Mouse (Mus musculus) frontal cortex, adult 2 months (tissue): ENCODE measurements around the gene Golga1. TPM values are rescaled to one million over a fixed set of nuclear protein-coding genes. Genes with fewer than 3 reads are reported as not detected.

Experiments
- DNase-seq, 2 experiments: peaks; one replicate each; pipeline ENCODE4 v3.0.0; 2022; ENCODE audit warnings: low spot score in 1 of 2; ENCODE audit errors: extremely low spot score in 1 of 2
- polyA plus RNA-seq: library from polyadenylated mRNA; depleted of rRNA; stranded (reverse); fragments of >200 nt; gene quantifications from 2 replicates; pipeline ENCODE4 v1.2.3, GENCODE M21; 2012; rRNA removed

Gene Golga1
- polyA plus RNA-seq, 1 experiment = 40.7 TPM

DNA sequence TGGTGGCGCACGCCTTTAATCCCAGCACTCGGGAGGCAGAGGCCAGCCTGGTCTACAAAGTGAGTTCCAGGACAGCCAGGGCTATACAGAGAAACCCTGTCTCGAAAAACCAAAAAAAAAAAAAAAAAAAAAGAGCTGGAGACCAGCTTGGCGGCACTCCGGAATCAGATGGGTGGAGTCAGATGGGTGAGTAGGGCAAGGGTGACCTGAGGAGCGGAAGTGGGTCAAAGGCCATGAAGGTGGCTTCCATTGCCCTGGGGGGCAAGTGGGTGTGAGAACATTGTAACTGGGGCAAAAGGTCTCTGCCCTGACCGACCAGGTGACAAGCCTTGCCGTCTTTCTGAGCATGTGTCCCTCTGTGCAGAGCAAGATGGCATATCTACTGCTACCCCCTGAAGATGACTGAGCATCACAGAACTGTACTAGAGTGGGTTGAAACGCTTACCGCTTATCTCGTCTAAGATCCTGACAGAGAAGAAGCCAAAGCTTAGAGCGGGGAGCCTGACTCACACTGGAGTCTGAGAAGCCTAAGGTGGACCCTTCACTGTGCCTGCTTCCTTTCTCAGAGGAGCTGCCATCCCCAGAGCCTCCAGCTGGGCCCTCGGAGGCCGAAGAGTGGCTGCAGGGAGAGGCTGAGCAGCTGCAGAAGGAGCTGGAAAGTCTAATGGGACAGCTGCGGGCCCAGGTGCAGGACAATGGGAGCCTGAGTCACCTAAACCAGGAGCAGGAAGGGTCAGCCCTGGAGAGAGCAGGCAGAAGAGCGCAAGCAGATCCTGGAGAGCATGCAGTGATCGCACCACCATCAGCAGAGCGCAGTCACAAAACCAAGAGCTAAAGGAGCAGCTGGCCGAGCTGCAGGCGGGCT lies 89.2 kb downstream of the Golga1 start:
- DNase-seq = no peak

GRCm38 (mm10) chr2:38975181-38975580 lies 90.2 kb downstream of the Golga1 start:
- DNase-seq = no peak

DNA sequence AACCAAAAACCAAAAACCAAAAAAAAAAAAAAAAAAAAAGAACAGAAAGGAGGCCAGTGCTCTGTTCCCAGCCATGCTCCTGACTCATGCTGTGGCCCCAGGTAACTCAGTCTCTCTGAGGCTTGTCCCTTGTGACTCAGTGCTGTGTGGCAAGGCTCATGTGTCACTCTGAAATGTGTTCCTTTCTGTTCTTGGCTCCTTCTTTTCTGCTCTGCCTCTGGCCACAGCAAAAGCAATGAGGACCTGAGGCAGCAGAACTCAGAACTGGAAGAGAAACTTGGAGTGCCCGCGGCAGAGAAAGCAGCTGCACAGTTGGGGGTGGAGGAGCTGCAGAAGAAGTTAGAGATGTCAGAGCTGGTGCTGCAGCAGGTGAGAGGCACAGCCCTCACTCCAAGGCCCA lies 91.2 kb downstream of the Golga1 start:
- DNase-seq = no peak

- DNase-seq = peak in 1 of 2 experiments; percentile 29
These were observed 91.6 kb downstream of the Golga1 start for GRCm38 (mm10) chr2:38973701-38974100.

DNA sequence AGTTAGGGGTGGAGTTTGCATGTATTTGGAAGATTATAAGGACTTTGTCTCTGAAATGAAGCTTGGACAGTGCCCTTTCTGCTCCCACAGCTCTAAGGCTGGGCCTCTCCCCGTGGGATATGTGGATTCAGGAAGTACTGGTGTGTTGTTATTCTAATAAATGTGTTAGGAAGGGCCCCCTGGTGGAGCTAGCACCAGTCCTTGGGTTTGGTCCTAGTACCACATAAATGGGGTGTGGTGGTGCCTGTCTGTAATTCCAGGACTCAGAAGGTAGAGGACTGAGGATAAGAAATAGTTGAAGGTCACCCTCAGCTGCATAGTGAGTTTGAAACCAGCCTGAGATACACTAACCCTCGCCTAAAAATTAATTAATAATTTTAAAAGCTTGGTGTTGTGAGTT lies 92.1 kb downstream of the Golga1 start:
- no peak for DNase-seq

DNA sequence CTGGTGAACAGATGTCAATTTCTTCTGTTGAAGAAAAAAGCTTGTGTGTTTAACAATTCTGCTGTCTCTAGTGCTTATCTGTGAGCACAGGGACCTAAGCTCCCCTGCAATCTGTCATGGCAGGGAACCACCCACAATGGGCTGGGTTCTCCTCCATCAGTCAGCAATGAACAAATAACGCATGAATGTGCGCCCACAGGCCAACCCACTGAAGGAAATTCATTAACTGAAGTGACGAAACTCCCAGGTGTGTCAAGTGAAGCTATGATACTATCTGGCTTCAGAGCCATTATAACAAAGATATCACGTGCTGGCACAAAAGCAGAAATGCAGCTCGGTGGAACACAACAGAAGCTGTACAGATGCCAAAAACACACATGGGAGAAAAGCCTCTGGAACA lies 95.3 kb downstream of the Golga1 start:
- DNase-seq = no peak

DNA sequence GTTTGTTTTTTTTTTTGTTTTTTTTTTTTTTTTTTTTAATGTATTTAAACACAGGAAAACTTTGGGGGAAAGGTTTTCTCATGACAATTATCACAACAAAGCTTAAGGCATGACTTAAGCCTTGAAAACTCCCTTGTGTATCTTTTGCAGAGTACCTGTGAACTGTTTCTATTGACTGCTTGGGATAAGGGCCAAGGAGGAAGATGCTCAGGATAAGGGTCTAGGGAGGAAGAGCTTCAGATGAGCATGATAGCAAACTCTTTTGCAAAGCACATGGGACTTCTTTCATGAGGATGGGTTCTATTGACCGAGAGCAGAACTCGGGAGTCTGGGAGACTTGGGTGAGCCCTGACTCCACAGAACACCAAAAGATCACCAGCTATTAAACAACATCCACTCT lies 95.7 kb downstream of the Golga1 start:
- DNase-seq = no peak

Other genes starting within 250 kb of the Golga1 start
- 5.0 and 5.8 TPM in 2 replicates for gene Nr6a1, start 137.9 kb downstream of the Golga1 start, polyA plus RNA-seq
- 2.8 and 3.3 TPM in 2 replicates for gene Olfml2a, start 133.6 kb downstream of the Golga1 start, polyA plus RNA-seq
- gene Wdr38, start 68.1 kb downstream of the Golga1 start, polyA plus RNA-seq = 1.00 and 1.3 TPM in 2 replicates
- gene Arpc5l, start 60.2 kb downstream of the Golga1 start, polyA plus RNA-seq = 110 and 113 TPM in 2 replicates
- 260 and 302 TPM in 2 replicates for gene Rpl35, start 59.9 kb downstream of the Golga1 start, polyA plus RNA-seq
- 9.4 and 10.3 TPM in 2 replicates for gene Scai, start 125.2 kb upstream of the Golga1 start, polyA plus RNA-seq
- gene Ppp6c, start 160.9 kb upstream of the Golga1 start, polyA plus RNA-seq = 40.1 and 46.5 TPM in 2 replicates